Mouse (Mus musculus) olfactory bulb, adult 2 months (tissue): Measurements from ENCODE around the gene Xpnpep3.

Experiments
- CTCF ChIP-seq: fragments of 200-500 bp; IDR thresholded peaks from 2 replicates; pipeline ENCODE4 v1.5.1; 2012; ENCODE audit warnings: low read depth, mild to moderate bottlenecking, low read length, moderate library complexity; ENCODE audit not compliant: insufficient read depth
- POLR2A ChIP-seq: fragments of 200-500 bp; IDR thresholded peaks from 2 replicates; pipeline ENCODE4 v1.6.1; 2012; ENCODE audit warnings: mild to moderate bottlenecking, low read depth, low read length, moderate library complexity; ENCODE audit not compliant: insufficient read depth

- TF ChIP-seq POLR2A (no peak), CTCF (no peak)
Measured at GRCm38 (mm10) chr15:81350401-81350800, 49.5 kb upstream of the Xpnpep3 start.
